Mouse (Mus musculus) ES-Bruce4 (cell line): ENCODE results near the gene Tmem212. TPM values are rescaled to one million over a fixed set of nuclear protein-coding genes. Genes with fewer than 3 reads are reported as not detected.

Experiments
- H3K27ac ChIP-seq: 2 replicates; pipeline ENCODE4 v1.5.1; 2012; ENCODE audit warnings: low read length, inconsistent platforms; ENCODE audit not compliant: insufficient read depth
- H3K27me3 ChIP-seq: 2 replicates; pipeline ENCODE4 v1.6.1; 2012; ENCODE audit warnings: mild to moderate bottlenecking, low read length, inconsistent platforms; ENCODE audit not compliant: control insufficient read depth, poor library complexity, insufficient read depth, severe bottlenecking
- H3K36me3 ChIP-seq: 2 replicates; pipeline ENCODE4 v1.6.1; 2012; ENCODE audit warnings: inconsistent platforms, mild to moderate bottlenecking, low read length, moderate library complexity; ENCODE audit not compliant: control insufficient read depth, poor library complexity, insufficient read depth, severe bottlenecking
- H3K4me1 ChIP-seq: one replicate; pipeline ENCODE4 v1.8.1; 2011; ENCODE audit warnings: low read length; ENCODE audit not compliant: control insufficient read depth, insufficient read depth
- H3K4me3 ChIP-seq: 2 replicates; pipeline ENCODE4 v1.5.1; 2011; ENCODE audit warnings: low read depth, mild to moderate bottlenecking, low read length
- H3K9ac ChIP-seq: 2 replicates; pipeline ENCODE4 v1.6.1; 2012; ENCODE audit warnings: low read depth, mild to moderate bottlenecking, inconsistent platforms; ENCODE audit not compliant: poor library complexity, severe bottlenecking
- H3K9me3 ChIP-seq: replicated peaks from 2 replicates; pipeline ENCODE4 v1.6.1; 2012; ENCODE audit warnings: mild to moderate bottlenecking, low read length, inconsistent platforms; ENCODE audit not compliant: control insufficient read depth, poor library complexity, insufficient read depth, severe bottlenecking
- CTCF ChIP-seq: IDR thresholded peaks from one replicate; pipeline ENCODE4 v1.8.1; 2011; ENCODE audit warnings: low read depth, low read length
- EP300 ChIP-seq: IDR thresholded peaks from 2 replicates; pipeline ENCODE4 v1.6.1; 2011; ENCODE audit warnings: low read depth, low read length; ENCODE audit not compliant: insufficient read depth
- POLR2A ChIP-seq: IDR thresholded peaks from one replicate; pipeline ENCODE4 v1.8.1; 2011; ENCODE audit warnings: low read length; ENCODE audit not compliant: insufficient read depth
- polyA plus RNA-seq: library from polyadenylated mRNA; stranded (reverse); fragments of >200 nt; gene quantifications from 2 replicates; pipeline ENCODE4 v1.2.4, GENCODE M21; 2011; ENCODE audit warnings: low read depth; ENCODE audit not compliant: missing spikeins, insufficient read depth, insufficient read length

Tmem212 gene
- polyA plus RNA-seq, 1 experiment, result not detected

DNA sequence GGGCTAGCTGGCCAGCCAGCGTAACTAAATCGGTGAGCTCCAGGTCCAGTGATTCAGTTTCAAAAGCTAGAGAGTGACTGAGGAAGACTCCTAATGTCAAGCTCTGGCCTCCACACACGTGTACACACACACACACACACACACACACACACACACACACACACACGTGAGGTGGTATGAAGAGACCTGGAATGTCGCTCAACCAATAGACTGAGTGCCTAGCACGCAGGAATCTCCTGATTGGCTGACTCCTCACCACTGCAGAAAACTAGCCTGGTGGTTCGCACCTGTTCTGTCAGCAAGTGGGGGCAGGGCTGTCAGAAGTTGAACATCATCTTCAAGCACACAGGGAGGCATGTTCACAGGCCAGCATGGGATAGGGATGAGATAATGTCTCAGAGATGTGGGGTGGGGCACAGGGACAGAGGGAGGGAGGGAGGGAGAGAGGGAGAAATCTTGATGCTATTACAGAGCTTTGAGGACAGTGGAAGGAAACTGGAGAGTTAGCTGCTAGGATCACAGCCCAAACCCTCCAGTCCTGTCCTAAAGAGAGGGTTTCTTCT is 10.6 kb upstream of the Tmem212 start:
- Histone ChIP-seq H3K4me3 (no peak overlapping the region), H3K36me3 (no peaks in the 10 kb centered on the region), H3K27me3 (no peaks in the 10 kb centered on the region), H3K9me3 (no peaks in the 10 kb centered on the region), H3K4me1 (no peaks in the 10 kb centered on the region), H3K9ac (no peak overlapping the region), H3K27ac (no peak overlapping the region)
- TF ChIP-seq CTCF, result no peak
- no peak for TF ChIP-seq EP300
- no peak for TF ChIP-seq POLR2A

DNA sequence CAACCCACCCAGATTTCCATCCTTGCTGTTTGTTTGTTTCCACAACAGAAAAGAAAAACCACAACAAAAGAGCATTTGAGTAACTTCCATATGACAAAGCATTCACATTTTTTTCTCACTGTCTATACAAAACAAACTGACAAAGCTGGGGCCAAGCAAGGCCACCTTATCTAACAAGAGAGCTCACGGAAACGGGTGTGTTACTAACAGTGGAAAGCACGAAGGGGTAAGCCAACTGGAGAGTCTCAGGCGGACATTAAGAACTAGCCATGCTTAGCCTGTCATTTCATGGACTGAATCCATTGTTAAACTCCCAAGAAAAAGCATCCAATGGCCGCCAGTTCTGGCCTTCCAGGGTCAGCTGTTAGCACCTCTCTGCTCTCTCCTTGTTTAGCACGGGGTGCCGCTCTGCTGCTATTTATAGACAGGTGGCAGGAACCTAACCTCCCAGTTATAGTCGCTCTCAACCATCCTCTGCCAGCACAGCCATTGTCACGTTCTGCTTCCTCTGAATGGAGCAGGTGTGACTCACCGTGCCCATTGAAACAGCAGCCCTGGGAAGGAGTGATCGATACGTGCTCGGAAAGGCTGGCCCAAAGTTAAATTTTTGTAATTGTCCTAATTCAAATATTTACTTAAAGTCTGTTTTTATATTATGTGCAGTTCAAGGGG is 8.6 kb upstream of the Tmem212 start:
- no peak overlapping the region for H3K27ac ChIP-seq
- H3K36me3 ChIP-seq, result no peaks in the 10 kb centered on the region
- H3K9me3 ChIP-seq, result no peaks in the 10 kb centered on the region
- no peak for TF ChIP-seq CTCF
- H3K9ac ChIP-seq, result no peak overlapping the region
- H3K4me3 ChIP-seq, result no peak overlapping the region
- no peaks in the 10 kb centered on the region for H3K4me1 ChIP-seq
- H3K27me3 ChIP-seq, result no peaks in the 10 kb centered on the region

DNA sequence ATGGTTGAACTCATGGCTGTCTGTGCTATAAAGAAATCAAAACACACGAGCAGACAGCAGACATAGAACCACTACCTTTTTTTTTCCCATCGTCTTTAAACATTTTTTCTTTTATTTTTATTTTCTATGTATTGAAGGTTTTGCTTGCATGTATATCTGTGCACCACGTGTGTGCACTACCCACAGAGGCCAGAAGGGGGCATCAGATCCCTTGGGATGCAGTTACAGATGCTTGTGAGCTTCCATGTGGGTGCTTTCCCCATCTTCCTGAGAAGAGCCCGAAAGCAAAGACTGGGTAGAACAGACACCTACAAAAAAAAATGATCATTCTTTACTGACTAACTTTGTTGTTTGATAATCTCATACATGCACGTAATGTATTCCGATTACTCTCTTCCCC is 5.7 kb upstream of the Tmem212 start:
- H3K4me1 ChIP-seq, result no peaks in the 10 kb centered on the region
- no peaks in the 10 kb centered on the region for H3K9me3 ChIP-seq
- TF ChIP-seq CTCF (peak; percentile 40), POLR2A (no peak)
- no peaks in the 10 kb centered on the region for H3K27me3 ChIP-seq
- H3K36me3 ChIP-seq, result no peaks in the 10 kb centered on the region
- no peak overlapping the region for H3K27ac ChIP-seq
- H3K4me3 ChIP-seq, result no peak overlapping the region
- H3K9ac ChIP-seq, result no peak overlapping the region

DNA sequence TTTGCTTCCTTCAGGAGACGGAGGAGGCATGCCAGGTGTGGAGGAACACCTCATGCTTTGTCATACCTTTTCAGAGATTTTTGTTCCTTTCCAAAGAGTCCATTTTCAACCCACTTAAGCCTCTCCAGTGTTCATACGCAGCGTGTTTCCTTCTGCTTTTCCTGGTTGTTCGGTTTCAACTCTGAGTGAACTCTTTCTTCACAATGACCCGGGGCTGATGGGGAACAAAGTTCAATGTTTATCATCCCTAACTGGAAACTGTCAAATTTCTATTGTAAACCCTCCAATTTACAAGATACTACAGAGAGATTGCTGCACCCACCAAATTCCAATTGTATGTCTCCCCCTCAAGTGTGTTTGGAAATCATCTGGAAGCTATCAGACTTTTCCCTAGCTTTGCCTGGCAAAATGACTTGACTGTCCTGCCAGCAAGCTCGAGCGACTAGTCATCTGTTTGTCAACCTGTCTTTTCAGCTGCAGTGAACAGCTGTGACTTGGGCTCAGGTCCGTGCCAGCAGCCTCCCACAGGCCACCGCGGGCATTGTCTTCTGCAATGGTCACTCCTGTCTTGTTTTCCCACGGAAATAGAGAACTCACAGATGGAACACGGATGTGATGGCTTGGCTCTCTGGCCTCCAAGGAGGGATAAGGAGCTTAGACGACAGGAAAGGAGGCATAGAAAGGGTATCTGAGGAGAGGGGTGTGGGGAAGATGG is 3.0 kb upstream of the Tmem212 start:
- Histone ChIP-seq H3K27me3 (no peaks in the 10 kb centered on the region), H3K9me3 (no peaks in the 10 kb centered on the region), H3K27ac (no peak overlapping the region), H3K9ac (no peak overlapping the region), H3K4me3 (no peak overlapping the region), H3K36me3 (no peaks in the 10 kb centered on the region), H3K4me1 (no peaks in the 10 kb centered on the region)
- TF ChIP-seq POLR2A (no peak), EP300 (no peak), CTCF (no peak)

GRCm38 (mm10) chr3:27898178-27898577 is 2.0 kb upstream of the Tmem212 start:
- TF ChIP-seq EP300 (no peak), CTCF (no peak), POLR2A (no peak)
- Histone ChIP-seq H3K4me1 (no peaks in the 10 kb centered on the region), H3K36me3 (no peaks in the 10 kb centered on the region), H3K4me3 (no peak overlapping the region), H3K9me3 (no peaks in the 10 kb centered on the region), H3K9ac (no peak overlapping the region), H3K27ac (no peak overlapping the region), H3K27me3 (no peaks in the 10 kb centered on the region)

DNA sequence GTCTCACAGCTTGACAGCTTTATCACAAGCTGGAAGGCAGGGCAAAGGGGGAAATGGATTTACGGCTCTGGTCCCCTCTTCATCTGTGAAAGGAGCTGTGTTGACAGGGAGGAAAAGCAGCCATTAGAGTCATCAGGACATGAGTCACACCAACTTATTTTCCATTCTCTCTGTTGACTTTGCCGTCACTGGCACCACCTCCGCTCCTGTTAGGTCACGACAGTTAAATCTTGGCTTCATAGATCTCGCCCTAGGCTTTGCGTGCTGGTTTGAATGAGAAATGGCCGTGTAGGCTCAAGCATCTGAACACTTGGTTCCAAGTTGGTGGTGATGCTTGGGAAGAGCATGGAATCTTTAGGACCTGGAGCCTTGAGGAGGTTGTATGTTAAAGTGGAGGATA is 9.6 kb downstream of the Tmem212 start:
- no peaks in the 10 kb centered on the region for H3K4me1 ChIP-seq
- TF ChIP-seq CTCF, result no peak
- TF ChIP-seq EP300, result no peak
- H3K36me3 ChIP-seq, result no peaks in the 10 kb centered on the region
- no peaks in the 10 kb centered on the region for H3K9me3 ChIP-seq
- H3K27me3 ChIP-seq, result no peaks in the 10 kb centered on the region
- H3K4me3 ChIP-seq, result no peak overlapping the region
- H3K27ac ChIP-seq, result no peak overlapping the region
- H3K9ac ChIP-seq, result no peak overlapping the region
